Mouse (Mus musculus): ENCODE results near the gene Clptm1l. TPM values are rescaled to one million over a fixed set of nuclear protein-coding genes. Genes with fewer than 3 reads are reported as not detected.

Gene Clptm1l
- polyA plus RNA-seq, 1 experiment from 2014 or later, result 119 TPM

- Histone ChIP-seq H3K9ac (ENCODE audit: low read depth, low read length) (no peak overlapping the region), H3K4me3 (ENCODE audit: low read depth, low read length) (no peak overlapping the region), H3K27ac (ENCODE audit: low read depth, low read length) (no peak overlapping the region), H3K4me2 (no peak overlapping the region), H3K9me3 (replicated peaks; ENCODE audit: control insufficient read depth, low read length) (no peaks in the 10 kb centered on the region), H3K27me3 (ENCODE audit: control insufficient read depth, insufficient read depth, low read length) (no peaks in the 10 kb centered on the region), H3K36me3 (ENCODE audit: control insufficient read depth, insufficient read depth, low read length) (no peaks in the 10 kb centered on the region; the same call in 1 of the 2 replicates), H3K4me1 (ENCODE audit: control insufficient read depth, insufficient read depth, low read length) (no peaks in the 10 kb centered on the region)
- WGBS (ENCODE audit: insufficient replicate concordance), result 81% methylated on average over 4 of the region's 4 CpGs
- no peak for ATAC-seq (replicated peaks; ENCODE audit: insufficient number of reproducible peaks, low FRiP score, low TSS enrichment)
These were observed 37.5 kb downstream of the Clptm1l start for GRCm38 (mm10) chr13:73641296-73641695.

- Histone ChIP-seq H3K9ac (ENCODE audit: low read depth, low read length) (no peak overlapping the region), H3K27ac (ENCODE audit: low read depth, low read length) (no peak overlapping the region), H3K4me2 (no peak overlapping the region), H3K36me3 (ENCODE audit: control insufficient read depth, insufficient read depth, low read length) (no peaks in the 10 kb centered on the region; the same call in 1 of the 2 replicates), H3K4me1 (ENCODE audit: control insufficient read depth, insufficient read depth, low read length) (no peaks in the 10 kb centered on the region), H3K4me3 (ENCODE audit: low read depth, low read length) (no peak overlapping the region), H3K9me3 (replicated peaks; ENCODE audit: control insufficient read depth, low read length) (no peaks in the 10 kb centered on the region), H3K27me3 (ENCODE audit: control insufficient read depth, insufficient read depth, low read length) (no peaks in the 10 kb centered on the region)
- 33% methylated on average over 6 of the region's 6 CpGs for WGBS (ENCODE audit: insufficient replicate concordance)
- no peak for ATAC-seq (replicated peaks; ENCODE audit: insufficient number of reproducible peaks, low FRiP score, low TSS enrichment)
These were observed 42.7 kb downstream of the Clptm1l start for GRCm38 (mm10) chr13:73646397-73647087.

GRCm38 (mm10) chr13:73653266-73653665, 49.5 kb downstream of the Clptm1l start:
- Histone ChIP-seq H3K4me2 (no peak overlapping the region), H3K9me3 (replicated peaks; ENCODE audit: control insufficient read depth, low read length) (no peaks in the 10 kb centered on the region), H3K36me3 (ENCODE audit: control insufficient read depth, insufficient read depth, low read length) (no peaks in the 10 kb centered on the region), H3K4me3 (ENCODE audit: low read depth, low read length) (no peak overlapping the region), H3K9ac (ENCODE audit: low read depth, low read length) (no peak overlapping the region), H3K27ac (ENCODE audit: low read depth, low read length) (no peak overlapping the region), H3K27me3 (ENCODE audit: control insufficient read depth, insufficient read depth, low read length) (no peaks in the 10 kb centered on the region), H3K4me1 (ENCODE audit: control insufficient read depth, insufficient read depth, low read length) (no peaks in the 10 kb centered on the region)
- WGBS (ENCODE audit: insufficient replicate concordance), result 73% methylated on average over 3 of the region's 3 CpGs
- no peak for ATAC-seq (replicated peaks; ENCODE audit: insufficient number of reproducible peaks, low FRiP score, low TSS enrichment)

GRCm38 (mm10) chr13:73654976-73655375, 51.2 kb downstream of the Clptm1l start:
- no peak overlapping the region for H3K27ac ChIP-seq (ENCODE audit: low read depth, low read length)
- ATAC-seq (replicated peaks; ENCODE audit: insufficient number of reproducible peaks, low FRiP score, low TSS enrichment), result no peak
- no peaks in the 10 kb centered on the region for H3K4me1 ChIP-seq (ENCODE audit: control insufficient read depth, insufficient read depth, low read length)
- H3K4me2 ChIP-seq, result no peak overlapping the region
- no peaks in the 10 kb centered on the region for H3K9me3 ChIP-seq (replicated peaks; ENCODE audit: control insufficient read depth, low read length)
- H3K9ac ChIP-seq (ENCODE audit: low read depth, low read length), result no peak overlapping the region
- no peak overlapping the region for H3K4me3 ChIP-seq (ENCODE audit: low read depth, low read length)
- H3K27me3 ChIP-seq (ENCODE audit: control insufficient read depth, insufficient read depth, low read length), result no peaks in the 10 kb centered on the region
- no peaks in the 10 kb centered on the region for H3K36me3 ChIP-seq (ENCODE audit: control insufficient read depth, insufficient read depth, low read length)
- 80% methylated on average over 3 of the region's 3 CpGs for WGBS (ENCODE audit: insufficient replicate concordance)

- Histone ChIP-seq H3K27me3 (ENCODE audit: control insufficient read depth, insufficient read depth, low read length) (no peaks in the 10 kb centered on the region), H3K27ac (ENCODE audit: low read depth, low read length) (no peak overlapping the region), H3K9ac (ENCODE audit: low read depth, low read length) (no peak overlapping the region), H3K9me3 (replicated peaks; ENCODE audit: control insufficient read depth, low read length) (no peaks in the 10 kb centered on the region), H3K4me3 (ENCODE audit: low read depth, low read length) (no peak overlapping the region), H3K4me2 (no peak overlapping the region), H3K36me3 (ENCODE audit: control insufficient read depth, insufficient read depth, low read length) (no peaks in the 10 kb centered on the region), H3K4me1 (ENCODE audit: control insufficient read depth, insufficient read depth, low read length) (no peaks in the 10 kb centered on the region)
- no peak for ATAC-seq (replicated peaks; ENCODE audit: insufficient number of reproducible peaks, low FRiP score, low TSS enrichment)
- WGBS (ENCODE audit: insufficient replicate concordance), result 44% methylated on average over 2 of the region's 2 CpGs
These were observed 55.1 kb downstream of the Clptm1l start for GRCm38 (mm10) chr13:73658953-73659352.

- Histone ChIP-seq H3K9ac (ENCODE audit: low read depth, low read length) (no peak overlapping the region), H3K4me2 (no peak overlapping the region)
- WGBS (ENCODE audit: insufficient replicate concordance), result 73% methylated on average over 2 of the region's 2 CpGs
These were observed 56.4 kb downstream of the Clptm1l start for GRCm38 (mm10) chr13:73660163-73660695.

More at GRCm38 (mm10) chr13:73660163-73660695, 56.4 kb downstream of the Clptm1l start:
- no peak overlapping the region for H3K4me3 ChIP-seq (ENCODE audit: low read depth, low read length)
- no peaks in the 10 kb centered on the region for H3K4me1 ChIP-seq (ENCODE audit: control insufficient read depth, insufficient read depth, low read length)
- H3K27ac ChIP-seq (ENCODE audit: low read depth, low read length), result no peak overlapping the region
- H3K27me3 ChIP-seq (ENCODE audit: control insufficient read depth, insufficient read depth, low read length), result no peaks in the 10 kb centered on the region
- no peaks in the 10 kb centered on the region for H3K36me3 ChIP-seq (ENCODE audit: control insufficient read depth, insufficient read depth, low read length)
- no peaks in the 10 kb centered on the region for H3K9me3 ChIP-seq (replicated peaks; ENCODE audit: control insufficient read depth, low read length)
- no peak for ATAC-seq (replicated peaks; ENCODE audit: insufficient number of reproducible peaks, low FRiP score, low TSS enrichment)

Other genes with a start within 250 kb of the Clptm1l start
- 26.0 and 26.6 TPM in 2 replicates for gene Lpcat1, start 136.8 kb upstream of the Clptm1l start, polyA plus RNA-seq (2014; fragmentation: Nextera tagmentation; extraction: Ambion mirVana)
- 0.28 TPM in 1 of 2 replicates, not detected in the other for gene Slc6a3, start 67.3 kb upstream of the Clptm1l start, polyA plus RNA-seq (2014; fragmentation: Nextera tagmentation; extraction: Ambion mirVana)
- gene Tert, start 22.9 kb downstream of the Clptm1l start, polyA plus RNA-seq (2014; fragmentation: Nextera tagmentation; extraction: Ambion mirVana), result 2.3 and 3.5 TPM in 2 replicates
- gene Slc6a18, start 74.0 kb downstream of the Clptm1l start, polyA plus RNA-seq (2014; fragmentation: Nextera tagmentation; extraction: Ambion mirVana), result not detected in 2 replicates
- gene Slc6a19, start 100.9 kb downstream of the Clptm1l start, polyA plus RNA-seq (2014; fragmentation: Nextera tagmentation; extraction: Ambion mirVana), result not detected in 2 replicates
- 32.7 and 40.0 TPM in 2 replicates for gene Slc12a7, start 129.1 kb downstream of the Clptm1l start, polyA plus RNA-seq (2014; fragmentation: Nextera tagmentation; extraction: Ambion mirVana)
- gene Nkd2, start 243.6 kb downstream of the Clptm1l start, polyA plus RNA-seq (2014; fragmentation: Nextera tagmentation; extraction: Ambion mirVana), result 2.3 and 2.4 TPM in 2 replicates